Mouse (Mus musculus): ENCODE measurements around the gene Cobll1. TPM values are rescaled to one million over a fixed set of nuclear protein-coding genes. Genes with fewer than 3 reads are reported as not detected.

Gene Cobll1
- total RNA-seq, 4 experiments from 2014 or later: 10.6 to 12.1 (median 10.7) TPM

DNA sequence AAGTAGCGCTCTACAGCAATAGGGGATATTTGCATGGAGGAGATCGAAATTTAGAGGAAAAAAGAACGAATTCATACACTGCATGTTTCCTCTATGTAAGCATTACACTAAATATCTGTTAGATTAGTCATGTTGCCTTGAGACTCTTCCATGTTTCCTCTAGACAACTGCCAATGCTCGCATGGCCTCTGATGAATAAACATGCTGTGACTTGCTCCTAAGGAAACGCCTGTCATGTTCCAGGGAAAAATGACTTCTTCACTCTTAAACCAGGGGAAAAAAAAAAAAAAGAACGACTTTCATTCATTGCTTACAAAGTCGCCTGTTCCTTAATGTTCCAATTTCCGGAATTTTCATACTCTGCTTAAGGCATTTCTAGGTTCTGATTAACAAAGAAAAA is 2.1 kb downstream of the Cobll1 start:
- no peak for DNase-seq (ENCODE audit: low spot score in 2 of 2)

DNA sequence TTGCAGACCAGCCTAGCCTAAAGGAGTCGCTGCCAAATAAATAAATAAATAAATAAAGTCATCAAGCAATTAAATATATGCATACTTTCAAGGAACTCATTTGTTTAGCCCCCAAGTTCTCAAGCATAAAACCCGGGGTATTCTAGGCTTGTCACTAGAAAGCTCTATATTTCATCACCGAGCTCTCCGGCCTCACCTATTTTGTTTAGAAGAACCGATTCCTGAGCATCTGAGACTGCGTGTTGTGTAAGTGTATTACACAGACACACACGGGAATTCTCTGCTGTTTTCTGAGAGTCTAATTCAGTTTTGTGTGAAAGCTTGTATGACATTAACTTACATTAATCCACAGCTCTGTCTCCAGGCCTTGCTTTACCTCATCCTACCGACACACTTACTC is 2.6 kb downstream of the Cobll1 start:
- DNase-seq (ENCODE audit: low spot score in 2 of 2): no peak

DNA sequence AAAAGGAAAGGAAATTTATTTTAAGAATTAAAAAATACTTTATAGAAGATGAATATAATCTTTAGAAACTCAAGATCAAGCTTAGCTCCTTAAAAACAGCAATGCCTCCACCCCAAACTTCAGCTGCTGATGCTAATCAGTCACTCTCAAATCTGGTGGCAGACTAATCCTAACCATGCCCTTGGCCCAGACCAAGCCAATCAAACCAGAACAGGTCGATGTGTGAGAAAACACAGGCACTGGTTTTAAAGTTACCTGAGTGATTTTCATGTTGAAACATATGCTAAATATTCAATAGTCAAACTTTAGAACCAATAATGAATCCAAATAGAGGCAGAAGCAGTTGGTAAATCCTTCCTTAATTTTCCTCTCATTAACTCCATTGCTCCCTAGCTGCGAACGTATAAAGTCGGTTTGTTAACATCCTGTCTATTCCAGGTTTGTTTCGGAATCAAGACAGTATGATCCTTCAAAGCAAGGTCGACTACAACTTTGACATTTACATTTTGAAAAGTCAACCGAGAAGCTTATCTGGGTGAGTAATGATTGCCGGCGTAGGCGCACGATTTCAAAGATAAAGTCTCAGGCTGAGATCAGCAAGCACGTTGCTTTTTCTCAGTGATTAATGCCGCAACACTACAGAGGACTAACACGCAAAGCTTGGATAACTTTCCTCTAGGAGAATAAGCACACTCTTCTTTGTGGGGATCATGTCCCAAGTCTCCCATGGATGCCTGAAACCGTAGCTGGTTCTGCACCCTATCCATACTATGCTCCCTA is 6.3 kb downstream of the Cobll1 start:
- DNase-seq (ENCODE audit: low spot score in 2 of 2): no peak

DNA sequence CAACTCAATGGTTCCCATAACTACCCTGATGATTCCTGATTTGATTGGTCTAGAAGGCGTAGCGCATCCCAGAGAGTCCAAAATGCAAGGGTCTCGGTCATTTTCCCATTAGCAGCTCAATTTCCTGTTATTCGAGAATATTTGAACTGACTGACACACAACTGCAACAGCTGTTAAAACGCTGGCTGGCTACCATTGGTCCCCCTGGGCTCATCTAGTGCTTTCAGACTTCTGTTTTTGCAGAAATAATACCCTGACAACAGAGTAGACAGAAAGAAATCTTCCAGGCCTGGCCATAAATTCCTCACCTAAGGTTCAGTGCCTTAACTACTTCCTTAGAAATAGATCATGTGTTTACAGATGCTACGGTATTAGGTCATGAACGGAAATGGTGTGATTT is 10.8 kb downstream of the Cobll1 start:
- DNase-seq (ENCODE audit: low spot score in 2 of 2): no peak

DNA sequence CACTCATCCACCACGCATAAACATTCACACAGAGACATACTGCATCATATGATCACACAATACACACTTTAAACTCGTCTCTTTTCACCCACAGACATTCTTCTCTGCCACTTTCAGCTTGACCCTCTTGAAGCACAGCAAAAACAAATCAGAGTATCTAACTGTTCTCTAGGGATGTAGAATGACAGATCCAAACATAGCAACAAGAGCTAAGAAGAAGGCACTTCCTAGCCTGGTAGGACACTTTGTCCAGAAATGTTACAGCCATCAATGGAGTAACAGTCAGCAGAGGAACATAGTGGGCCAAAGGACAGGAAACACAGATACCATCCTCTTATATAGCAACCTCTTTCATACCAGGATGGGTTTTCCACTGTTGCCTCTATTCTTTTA is 11.3 kb downstream of the Cobll1 start:
- no peak for DNase-seq (ENCODE audit: low spot score in 2 of 2)

DNA sequence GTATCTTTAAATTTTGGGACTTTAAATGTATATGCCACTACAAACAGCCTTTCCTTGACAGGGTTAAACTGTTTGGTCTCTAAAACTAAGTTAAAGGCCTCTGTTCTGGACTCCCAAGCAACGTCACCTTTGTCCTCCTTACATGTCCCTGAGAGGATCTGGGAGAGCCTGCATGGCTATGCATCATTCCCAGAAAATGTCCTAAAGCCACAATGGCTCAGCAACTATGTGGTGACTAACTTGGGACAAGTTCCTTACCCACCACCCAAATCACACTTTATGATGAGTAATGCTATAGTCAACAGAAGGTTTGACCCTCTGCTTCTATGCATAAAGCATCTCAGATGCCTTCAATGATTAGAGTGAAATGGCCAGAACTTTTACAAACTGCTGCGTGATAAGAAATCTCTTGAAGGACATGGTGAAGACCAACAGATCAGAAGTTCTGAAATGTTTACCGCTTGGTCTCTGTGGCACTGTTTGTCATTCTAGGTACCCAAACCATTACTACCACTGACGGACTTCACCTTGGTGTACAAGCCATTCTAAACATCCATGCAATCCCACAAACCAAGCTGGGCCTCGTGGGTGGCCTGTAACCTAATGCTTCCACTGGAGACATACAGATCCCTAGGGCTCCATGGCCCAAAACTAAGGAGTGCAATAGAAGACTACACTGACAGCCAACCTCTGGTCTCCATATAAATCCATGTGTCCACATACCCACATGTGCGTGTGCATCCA is 11.9 kb downstream of the Cobll1 start:
- no peak for DNase-seq (ENCODE audit: low spot score in 2 of 2)

DNA sequence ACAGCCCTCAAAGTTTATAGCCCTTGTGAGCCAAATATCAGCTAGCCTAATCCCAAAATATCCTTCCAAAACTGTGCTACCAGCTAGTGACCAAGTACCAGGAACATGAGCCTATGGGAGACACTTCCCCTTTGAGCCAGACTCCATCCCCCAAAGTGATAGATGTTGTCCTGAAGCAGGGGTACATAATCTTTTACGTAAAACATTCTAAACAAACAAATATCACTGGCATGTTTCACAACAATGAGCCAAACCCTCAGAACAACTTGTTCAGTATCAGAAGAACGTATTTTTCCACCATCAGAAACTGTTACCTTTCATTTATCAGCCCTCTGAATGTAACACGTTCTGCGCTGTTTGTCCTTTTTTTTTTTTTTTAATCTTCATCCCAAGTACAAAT is 12.7 kb downstream of the Cobll1 start:
- DNase-seq (ENCODE audit: low spot score in 2 of 2): no peak

DNA sequence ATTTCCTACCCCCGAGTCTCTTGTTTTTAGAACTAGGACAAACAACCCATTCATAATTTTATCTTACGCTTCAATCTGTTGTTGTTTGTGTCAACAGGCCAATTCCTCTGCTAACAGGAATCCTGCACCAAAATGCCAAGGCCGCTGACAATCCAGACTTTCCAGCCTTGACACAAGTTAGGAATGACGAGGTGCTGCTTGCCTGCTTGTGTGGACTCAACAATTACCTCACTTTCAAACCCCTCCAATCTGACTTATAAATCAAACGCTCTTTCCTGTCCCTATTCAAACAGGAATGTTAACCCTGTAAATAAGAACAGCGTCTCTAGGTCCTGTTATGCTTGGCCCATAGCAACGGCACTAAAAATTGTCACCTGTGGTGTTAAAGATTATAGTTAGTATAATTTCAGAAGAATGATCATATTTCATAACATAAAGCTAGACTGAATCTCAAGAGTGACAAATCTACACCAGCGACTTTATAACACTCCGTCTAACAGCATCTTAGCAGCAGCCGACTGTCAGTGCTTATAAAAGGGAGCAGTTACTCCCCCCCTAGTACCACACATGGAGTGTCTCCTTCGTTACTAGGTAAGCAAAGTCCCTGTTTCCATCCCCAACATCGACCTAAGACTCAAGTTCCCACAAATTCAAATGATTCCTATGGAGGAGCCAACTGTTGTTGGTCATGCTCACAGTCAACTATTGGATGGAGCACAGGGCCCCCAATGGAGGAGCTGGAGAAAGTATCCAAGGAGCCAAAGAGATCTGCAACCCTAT is 15.1 kb downstream of the Cobll1 start:
- no peak for DNase-seq (ENCODE audit: low spot score in 2 of 2)

DNA sequence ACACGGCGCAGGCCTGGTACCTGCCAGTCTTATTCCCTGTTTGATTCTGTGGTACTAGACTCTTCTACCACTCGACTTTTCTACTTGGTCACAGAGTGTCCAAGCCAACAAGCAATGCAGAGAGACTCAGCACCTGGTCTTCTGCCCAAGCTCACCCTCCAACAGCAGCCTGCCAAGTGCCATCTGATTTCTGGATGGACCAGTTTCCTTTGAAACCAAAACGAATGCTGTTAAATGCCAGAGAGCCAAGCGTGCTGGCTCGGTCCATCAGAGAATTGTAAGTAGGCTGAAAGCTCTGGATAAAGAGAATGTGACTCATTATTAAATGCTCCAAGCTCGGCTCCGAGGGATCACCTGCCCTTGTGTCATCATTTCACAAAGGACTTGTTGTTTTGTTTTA is 16.2 kb downstream of the Cobll1 start:
- DNase-seq (ENCODE audit: low spot score in 2 of 2): peak in 1 of 2 experiments; percentile 11

DNA sequence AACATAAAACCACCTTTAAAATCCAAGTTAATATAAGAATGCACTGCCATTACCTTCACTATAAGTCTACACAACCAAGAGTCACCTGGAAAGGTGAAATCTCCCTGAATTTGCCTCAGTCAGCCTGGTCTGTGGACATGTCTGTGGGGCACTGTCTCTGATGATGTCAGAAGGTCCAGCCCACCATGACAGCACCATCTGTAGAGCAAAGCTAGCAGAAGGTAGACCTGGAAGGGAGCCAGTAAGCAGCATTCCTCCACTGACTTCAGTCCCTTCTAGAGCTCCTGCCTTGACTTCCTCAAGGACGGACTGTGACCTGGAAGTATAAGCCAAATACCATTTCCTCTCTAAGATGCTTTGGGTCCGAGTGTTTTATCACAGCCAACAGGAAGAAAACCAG is 17.6 kb downstream of the Cobll1 start:
- DNase-seq (ENCODE audit: low spot score in 2 of 2): no peak

DNA sequence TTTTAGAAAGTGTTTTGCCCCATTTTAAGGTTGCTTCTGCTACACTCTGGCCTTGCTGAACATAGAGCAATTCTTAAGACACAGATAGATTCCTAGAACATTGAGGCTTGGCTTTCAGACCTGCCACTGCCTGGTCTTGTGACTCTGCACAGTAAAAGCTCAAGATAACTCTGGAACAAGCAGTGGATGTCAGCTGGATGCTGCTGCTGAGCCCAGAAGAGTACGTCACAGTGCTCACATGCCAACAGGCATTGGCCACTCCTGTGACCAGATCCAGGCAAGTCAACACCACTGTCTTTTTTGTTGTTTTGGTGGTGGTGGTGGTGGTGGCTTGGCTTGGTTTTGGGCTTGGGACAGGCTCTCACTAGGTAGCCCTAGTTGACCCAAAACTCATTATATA is 18.6 kb downstream of the Cobll1 start:
- DNase-seq (ENCODE audit: low spot score in 2 of 2): no peak

DNA sequence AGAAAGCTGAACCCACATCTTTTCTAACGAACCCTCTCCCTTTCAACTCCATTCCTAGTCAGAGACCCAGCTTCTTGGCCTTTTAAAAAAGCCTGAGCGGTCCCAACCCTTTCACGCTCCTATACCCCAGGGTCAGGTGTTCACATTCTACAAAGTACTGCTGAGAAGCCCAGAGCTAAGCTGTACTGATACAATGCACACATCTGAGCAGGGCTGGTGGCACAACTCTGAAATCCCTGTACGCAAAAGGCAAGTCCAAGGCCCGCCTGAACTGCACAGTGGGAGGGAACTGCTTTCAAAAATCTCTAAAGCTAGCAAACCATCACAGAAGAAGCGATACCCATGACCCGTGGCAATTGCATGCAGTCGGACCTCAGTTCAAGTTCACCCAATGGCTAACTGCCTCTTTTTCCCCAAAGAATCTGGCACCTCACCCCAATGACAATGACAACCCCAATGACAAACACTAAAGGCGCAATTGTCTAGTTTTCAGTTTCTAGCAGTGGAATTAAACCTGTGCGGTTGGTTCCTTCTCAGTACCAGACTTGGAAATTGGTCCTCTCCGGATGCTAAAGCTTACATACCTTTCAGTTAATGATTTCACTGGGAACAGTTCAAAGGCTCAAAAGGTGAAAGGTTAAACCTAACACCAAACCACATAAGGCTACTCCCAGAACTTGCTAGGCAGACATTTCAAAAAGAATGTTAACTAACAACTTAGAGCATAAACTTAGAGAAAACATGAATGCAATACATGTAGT is 19.6 kb downstream of the Cobll1 start:
- DNase-seq (ENCODE audit: low spot score in 2 of 2): no peak

DNA sequence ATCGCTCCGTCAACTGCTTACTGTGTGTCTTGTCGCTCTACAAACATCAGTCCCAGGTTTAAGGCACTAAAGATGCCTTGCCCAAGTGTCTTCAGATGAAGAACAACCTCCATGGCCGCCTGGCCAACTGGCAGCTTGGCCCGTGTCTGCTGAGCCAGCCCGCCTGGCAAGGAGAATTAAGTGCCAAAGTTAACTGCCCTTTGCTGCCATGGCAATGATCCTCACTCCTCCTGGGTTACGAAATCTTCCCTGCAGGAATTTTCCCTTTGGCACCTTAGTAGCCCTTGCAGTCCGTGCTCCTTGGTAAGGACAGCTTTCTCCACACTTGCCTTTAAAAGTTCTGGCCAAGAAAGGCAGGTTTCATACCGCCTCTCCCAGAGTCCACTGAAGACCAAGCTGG is 20.9 kb downstream of the Cobll1 start:
- peak in 1 of 2 experiments; percentile 12 for DNase-seq (ENCODE audit: low spot score in 2 of 2)

DNA sequence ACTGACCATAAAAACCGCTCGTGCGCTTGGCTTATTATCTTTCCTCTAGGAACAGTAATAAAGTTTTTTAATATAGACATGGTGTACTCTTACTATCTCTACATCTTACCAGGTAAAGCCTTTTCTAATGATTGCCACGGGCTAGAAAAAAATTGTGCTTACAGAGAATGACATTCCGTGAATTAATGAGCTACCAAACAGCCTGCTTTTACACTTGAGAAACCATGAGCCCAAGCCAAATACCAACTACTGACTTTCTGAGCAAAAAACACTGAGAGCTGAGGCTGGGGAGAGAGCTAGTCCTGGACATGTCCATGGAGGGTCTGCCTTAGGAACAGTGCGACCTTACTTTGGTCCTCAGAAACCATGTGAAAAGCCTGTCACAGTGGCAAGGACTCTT is 21.5 kb downstream of the Cobll1 start:
- no peak for DNase-seq (ENCODE audit: low spot score in 2 of 2)

DNA sequence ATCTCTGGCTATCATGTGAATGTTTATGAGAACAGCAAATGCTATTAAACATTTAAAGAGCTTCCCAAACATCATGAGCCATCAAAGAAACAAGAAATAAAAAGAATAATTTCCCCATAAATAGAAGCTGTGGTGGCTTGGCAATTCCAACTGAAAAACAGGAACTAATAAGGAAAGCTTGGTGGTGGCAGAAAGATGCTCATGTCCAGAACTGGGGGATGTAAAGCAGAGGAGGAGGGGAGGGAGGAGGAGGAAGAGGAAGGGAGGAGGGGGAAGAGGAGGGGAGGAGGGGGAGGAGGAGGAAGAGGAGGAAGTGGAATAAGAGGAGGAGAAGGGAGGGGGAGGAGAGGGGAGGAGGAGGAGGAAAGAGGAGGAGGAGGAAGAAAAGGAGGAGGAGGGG is 23.0 kb downstream of the Cobll1 start:
- no peak for DNase-seq (ENCODE audit: low spot score in 2 of 2)

DNA sequence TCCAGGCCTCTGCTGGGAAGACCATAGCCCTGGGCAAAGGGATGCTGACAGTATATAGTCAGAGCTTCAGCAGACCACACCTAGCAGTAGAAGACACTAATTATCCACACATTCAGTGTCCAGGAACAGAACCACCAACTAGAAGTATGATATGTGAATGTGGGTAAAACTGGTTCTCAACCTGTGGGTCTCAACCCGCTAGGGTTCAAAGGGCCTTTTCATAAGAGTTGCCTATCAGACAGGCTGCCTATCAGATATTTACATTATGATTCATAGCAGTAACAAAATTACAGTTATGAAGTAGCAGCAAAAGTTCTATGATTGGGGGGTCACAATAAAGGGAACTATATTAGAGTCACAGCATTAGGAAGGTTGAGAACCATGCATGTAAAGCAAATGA is 24.6 kb downstream of the Cobll1 start:
- no peak for DNase-seq (ENCODE audit: low spot score in 2 of 2)

DNA sequence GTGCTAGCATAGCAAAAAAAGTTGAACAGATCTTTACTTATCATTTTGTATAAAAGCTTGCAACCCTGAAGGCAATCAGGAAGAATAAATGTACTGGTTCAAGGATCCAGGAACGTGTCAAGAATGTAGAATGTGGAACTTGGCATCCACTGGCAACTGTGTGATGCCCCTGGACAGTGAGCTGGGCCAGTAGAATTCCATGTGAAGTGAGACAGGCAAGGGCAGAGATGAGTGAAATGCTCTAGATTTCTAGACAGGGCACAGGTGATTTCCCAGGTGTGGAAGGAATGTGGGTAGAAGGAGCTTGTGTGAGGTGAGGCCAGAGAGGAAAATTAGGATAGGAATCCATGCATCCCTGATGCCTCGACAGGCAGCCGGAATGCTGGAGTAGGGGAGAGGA is 25.5 kb downstream of the Cobll1 start:
- DNase-seq (ENCODE audit: low spot score in 2 of 2): no peak

DNA sequence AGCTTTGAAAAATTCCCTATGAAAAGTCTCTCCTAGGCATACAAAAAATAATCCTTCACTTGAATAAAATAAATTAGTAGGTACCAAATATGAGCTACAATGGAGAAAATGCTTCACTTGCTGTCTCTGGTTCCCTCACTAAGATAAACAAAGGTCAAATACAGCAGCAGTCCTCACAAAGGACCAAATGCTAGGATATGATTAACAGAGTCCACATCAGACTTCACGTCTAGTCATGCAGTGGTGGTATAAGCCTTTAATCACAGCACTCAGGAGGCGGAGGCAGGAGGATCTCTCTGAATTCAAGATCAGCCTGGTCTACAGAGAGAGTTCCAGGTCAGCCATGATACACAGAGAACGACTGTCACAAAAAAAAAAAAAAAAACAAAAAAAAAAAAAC is 27.6 kb downstream of the Cobll1 start:
- no peak for DNase-seq (ENCODE audit: low spot score in 2 of 2)

DNA sequence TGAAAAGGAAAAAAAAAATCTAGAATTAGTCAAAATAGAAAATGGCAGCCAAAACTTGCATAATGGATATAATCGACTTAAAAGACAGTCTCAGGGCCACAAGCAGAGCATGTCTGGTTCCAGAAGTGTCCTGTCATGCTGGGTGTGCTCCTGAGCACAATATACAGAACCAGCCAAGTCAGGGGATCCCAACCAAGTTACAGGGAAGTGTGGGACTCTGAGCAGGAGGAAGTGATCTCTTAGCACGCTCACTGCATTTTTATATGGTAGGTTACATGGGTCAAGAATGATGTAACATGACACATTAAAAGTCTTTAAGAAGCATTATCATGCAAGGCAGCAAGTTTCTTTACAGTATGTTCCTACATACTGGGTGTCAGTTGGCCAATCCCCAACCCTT is 31.5 kb downstream of the Cobll1 start:
- no peak for DNase-seq (ENCODE audit: low spot score in 2 of 2)

DNA sequence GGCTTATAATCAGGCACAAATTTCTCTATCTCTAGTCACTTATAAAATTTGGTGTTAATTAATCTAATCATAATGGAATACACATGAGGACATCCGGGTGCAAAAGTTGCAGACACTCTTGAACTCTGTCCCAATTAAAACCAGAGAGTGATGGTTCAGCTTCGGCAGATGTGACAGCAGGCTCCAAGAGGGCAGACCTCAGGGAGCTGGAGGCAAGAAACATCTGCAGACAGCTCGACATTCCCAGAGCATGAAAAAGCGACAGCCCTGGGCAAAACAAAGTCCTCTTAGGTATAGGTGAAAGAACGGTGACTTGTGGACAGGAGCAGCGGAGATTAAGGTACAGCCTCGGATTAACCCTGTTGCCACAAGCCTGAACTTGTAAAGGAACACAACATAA is 35.5 kb downstream of the Cobll1 start:
- no peak for DNase-seq (ENCODE audit: low spot score in 2 of 2)

DNA sequence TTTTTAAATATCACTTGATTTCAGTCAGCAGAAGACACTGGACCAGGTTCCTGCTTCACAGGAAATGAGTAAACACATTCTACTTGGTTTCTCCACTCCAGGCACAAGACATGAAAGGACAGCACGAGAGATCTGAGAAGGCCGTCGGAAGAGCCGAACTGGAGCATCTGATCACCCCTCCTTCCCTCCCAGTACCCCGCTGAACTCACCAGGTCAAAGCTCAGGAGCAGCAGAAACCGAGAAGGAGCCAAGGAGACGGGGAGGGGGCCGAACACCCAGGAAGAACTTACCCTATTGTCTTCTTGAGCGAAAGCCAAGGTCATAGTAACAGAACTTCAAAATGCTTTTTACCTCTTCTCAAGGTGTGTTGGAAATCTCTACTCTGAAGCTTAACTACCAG is 39.5 kb downstream of the Cobll1 start:
- no peak for DNase-seq (ENCODE audit: low spot score in 2 of 2)

DNA sequence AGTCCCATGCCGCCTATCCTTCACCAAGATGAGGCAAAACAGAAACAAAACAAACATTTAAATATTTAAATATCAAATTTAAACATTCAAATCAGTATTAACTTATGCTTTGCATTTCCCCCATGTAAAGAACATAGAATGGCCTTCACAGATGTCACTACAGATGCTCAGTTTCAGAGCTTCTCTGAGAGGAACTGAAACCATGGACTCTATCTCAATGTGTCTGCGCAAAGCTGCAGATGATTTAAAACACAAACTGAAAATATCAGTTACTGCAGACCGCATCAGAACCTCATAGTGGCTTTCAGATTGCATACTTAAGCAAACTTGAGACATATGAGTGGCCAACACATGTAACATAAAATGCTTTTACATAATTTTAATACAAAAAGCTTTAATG is 40.6 kb downstream of the Cobll1 start:
- no peak for DNase-seq (ENCODE audit: low spot score in 2 of 2)

Measured in layer of hippocampus, adult 8-10 months (tissue).